Comparison of ENCODE assay signal across 16 mouse cellular contexts in genomic region chr11:4835436-4835835, GRCm38 (mm10).
"Had no signal": no experiment of that assay in that cellular context is flagged by ENCODE, and none has a peak within 500 bp of the region (broad histone marks: within the 10 kb centered on the region; RNA-seq: fewer than 3 reads in every experiment).

No protein-coding gene starts in this region.

- H3K4me1 ChIP-seq: limb, embryonic 15.5 days; midbrain, embryonic 10.5 days; neural tube, embryonic 12.5 days; stomach, embryonic 15.5 days had no signal

- H3K27me3 ChIP-seq: kidney, embryonic 15.5 days; limb, embryonic 15.5 days; liver, embryonic 15.5 days; neural tube, embryonic 12.5 days; stomach, embryonic 15.5 days had no signal

- DNase-seq: kidney, adult 18-20 months; kidney, postnatal 14 days; layer of hippocampus, adult 9-11 months; layer of hippocampus, postnatal 36 days; lung, embryonic 14.5 days; lung, postnatal 10 days; lung, postnatal 4 days; midbrain, embryonic 14.5 days; thymus, adult 2 months; thymus, postnatal 25 days had no signal

- H3K4me3 ChIP-seq: kidney, embryonic 15.5 days; limb, embryonic 15.5 days; liver, embryonic 15.5 days; midbrain, embryonic 10.5 days; neural tube, embryonic 12.5 days; stomach, embryonic 15.5 days had no signal

- H3K9ac ChIP-seq: kidney, embryonic 15.5 days; limb, embryonic 15.5 days; liver, embryonic 15.5 days; lung, embryonic 14.5 days; neural tube, embryonic 12.5 days; stomach, embryonic 15.5 days had no signal

- H3K27ac ChIP-seq: kidney, embryonic 15.5 days; limb, embryonic 15.5 days; liver, embryonic 15.5 days; midbrain, embryonic 10.5 days; neural tube, embryonic 12.5 days; stomach, embryonic 15.5 days had no signal

- H3K36me3 ChIP-seq: kidney, embryonic 15.5 days; limb, embryonic 15.5 days; liver, embryonic 15.5 days; midbrain, embryonic 10.5 days; neural tube, embryonic 12.5 days; stomach, embryonic 15.5 days had no signal
